Mouse (Mus musculus) cerebellum, postnatal 10 days (tissue): ENCODE measurements around the gene Gje1.
A peak's percentile ranks its signal among the peaks of the same experiment; 100 is the strongest.

Source experiments
- DNase-seq, 2 experiments: peaks; one replicate each; pipeline ENCODE4 v3.0.0; 2021; ENCODE audit warnings: mixed read lengths in 2 of 2

Gje1 gene

DNA sequence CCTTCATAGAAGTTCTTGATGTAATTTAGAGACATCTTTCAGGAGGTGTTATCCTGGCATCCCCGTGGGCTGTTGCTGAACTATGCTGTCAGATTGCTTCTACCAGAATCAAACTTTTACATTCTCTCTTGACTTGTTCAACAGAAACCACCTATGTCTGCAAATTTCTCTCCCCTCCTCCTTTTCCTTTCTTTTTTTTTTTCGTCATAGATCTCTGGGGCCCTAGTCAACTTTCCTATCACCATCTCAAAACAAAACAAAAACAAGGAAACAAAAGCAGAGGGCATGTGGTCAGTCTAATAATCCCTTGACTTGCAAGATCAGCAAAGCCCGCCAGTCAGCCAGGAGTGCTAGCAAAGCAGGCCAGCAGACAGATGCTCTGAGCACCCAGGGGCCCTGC lies at the start of gene Gje1:
Gje1 (minus strand) TSS at position 101 of the 400 bp plus-strand sequence.
- no peak for DNase-seq

DNA sequence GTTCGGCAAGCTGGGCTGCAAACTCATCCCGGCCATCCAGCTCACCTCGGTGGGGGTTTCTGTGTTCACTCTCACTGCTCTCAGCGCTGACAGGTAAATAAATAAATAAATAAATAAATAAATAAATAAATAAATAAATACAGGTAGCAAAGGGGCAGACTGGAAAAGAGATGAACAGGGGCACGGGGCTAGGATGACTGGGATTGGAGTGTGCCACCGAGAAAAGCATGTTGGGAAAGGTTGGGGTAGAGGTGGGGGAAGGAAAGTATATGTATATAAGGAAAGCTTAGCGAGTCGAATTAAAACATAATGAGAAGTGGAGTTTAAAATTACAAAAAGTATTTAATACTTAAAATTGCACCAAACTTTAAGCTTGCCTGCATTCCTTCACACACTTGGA lies 42.6 kb upstream of the Gje1 start:
- DNase-seq, result no peak

DNA sequence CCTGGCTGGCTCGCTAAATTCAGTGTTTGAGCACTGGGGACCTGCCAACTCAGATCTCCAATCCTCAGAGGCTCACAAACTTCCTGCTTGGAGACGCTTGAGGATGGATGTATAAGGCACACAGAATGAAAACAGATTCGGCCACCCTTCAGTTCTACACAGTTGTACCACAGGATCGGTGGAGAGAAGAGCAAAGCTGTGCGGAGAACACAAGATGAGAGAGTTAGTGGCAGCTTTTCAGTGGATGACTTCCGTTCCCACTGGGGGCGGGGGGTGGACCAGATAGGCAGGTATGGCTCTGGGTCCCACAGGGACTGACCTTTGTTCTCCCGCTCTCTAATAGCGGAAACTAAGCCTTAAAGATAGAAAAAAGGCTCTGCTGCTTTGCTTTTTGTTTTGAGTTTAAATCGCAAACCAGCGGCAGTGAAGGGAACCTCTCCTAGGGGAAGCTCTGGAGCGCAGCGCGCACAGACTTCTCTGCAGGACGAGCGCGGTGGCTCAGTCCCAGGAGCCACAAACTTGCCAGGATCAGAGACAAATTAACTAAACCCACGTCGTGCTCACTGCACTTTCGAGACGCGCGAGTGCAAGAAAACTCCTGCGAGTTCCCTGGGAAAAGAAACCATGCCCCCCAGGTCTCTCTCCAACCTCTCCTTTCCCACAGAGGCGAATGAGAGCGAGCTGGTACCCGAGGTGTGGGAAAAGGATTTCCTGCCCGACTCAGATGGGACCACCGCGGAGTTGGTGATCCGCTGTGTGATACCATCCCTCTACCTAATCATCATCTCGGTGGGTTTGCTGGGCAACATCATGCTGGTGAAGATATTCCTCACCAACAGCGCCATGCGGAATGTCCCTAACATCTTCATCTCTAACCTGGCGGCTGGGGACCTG lies 41.9 kb upstream of the Gje1 start:
- DNase-seq, result peak; percentile 12 to 17

DNA sequence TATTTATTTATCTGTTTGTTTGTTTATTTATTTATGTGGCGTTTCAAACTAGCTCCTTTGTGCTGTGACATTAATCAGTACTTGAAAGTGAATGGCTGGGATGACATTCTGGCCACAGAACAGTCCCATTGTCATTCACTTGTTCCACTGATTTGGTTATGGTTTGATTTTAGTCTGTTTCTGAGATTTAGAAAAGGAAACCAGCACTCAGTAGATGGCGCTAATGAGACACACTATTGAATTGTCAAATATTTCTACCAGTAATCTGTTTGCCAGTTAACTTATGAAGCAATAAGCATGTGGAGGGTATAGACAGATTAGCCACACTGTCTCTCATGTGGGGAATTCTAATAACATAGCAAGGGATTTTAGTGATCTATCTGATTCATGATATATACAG lies 16.3 kb upstream of the Gje1 start:
- peak; percentile 68 to 84 for DNase-seq

DNA sequence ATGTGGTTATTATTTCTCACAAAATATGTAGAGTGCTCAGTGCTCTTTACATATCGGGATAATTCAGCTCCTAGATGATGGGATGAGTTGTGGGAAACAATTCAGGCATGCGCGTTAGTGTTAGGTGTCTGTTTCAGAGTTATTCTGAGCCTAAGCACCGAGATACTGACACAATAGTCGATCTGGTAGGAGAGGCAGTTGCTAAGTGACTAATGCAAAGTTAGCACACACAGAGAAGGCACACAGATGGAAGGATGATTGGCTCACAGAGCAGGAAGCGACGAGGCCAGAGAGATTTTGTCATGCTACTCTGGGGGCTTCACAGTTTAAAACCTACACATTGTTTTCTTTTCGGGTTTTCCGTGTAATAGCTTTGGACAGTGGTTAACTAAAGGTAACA lies 7.7 kb upstream of the Gje1 start:
- no peak for DNase-seq

DNA sequence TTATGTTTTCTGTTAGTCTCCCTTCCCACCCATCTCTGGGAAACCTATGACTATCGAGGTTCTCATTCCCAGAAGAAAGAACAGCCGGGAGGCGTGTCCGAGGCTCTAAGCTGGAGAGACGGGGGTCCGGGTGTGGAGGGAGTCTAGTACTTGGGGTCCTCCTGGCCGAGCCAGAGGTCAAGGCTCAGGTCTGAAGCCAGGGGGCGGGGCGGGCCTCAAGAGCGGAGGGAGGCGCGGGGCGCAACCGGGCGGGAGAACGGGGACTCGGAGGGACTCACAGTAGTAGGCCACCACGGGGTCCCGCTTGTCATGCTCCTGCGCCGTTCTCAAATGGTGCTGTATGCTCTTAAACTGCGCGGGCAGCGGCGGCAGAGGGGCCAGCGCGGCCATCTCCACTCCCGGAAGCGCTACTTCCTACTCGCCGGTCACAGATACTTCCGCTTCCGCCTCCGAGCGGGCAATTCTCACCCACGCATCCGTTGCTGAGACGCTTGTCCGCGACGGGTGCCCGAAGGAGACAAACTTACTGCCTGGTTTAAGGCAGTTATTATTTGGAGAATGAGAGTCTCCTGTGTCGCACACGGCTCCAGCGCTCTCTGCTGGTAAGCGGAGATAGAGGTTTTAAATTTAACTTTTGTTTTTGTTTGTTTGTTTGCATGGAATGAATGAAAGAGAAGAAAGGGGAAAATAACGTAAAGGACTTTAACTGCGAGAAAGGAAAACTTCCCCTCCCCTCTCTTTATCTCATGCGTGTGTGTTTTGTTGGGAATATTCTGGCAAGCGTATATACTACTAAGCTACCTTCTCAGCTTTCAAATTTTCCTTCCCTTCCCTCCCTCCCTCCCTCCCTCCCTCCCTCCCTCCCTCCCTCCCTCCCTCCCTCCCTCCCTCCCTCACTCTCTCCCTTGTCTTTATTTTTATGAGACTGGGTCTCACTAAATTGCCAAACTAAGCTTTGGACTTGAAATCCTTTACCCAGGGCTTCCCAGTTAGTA lies 12.6 kb downstream of the Gje1 start, which contains the start of the genes Vta1 and Nmbr:
Vta1 (minus strand) TSS at position 489 of the 995 bp plus-strand sequence.
Nmbr (plus strand) TSS at position 520 of the 995 bp plus-strand sequence.
- DNase-seq, result peak; percentile 97 to 98

DNA sequence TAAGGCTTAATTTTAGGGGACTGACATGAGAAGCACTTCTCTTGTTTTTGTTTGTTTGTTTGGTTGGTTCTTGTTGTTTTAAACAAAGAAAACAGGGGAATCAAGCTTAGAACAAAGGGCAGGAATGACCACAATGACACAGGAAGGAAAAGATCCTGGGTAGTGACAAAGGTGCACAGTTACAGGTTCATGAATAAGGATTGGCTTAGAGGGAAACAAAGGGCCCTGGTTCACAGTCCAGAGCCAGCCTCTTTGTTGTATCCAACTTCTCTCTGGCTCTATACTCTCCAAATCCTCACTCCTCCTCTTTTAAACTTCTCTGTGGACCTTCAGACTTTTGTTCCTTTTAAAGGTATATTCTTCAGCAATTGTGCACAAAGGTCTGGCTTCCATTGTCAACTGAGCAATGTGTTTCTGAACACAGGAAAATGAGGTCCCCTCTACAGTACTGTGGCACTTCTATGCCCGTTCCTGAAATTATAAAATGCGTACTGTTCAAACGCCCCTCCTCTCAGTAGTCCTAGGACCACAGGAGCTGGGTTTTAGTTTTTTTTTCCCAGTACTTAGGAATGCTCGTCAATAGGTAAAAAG lies 14.1 kb downstream of the Gje1 start:
- no peak for DNase-seq

DNA sequence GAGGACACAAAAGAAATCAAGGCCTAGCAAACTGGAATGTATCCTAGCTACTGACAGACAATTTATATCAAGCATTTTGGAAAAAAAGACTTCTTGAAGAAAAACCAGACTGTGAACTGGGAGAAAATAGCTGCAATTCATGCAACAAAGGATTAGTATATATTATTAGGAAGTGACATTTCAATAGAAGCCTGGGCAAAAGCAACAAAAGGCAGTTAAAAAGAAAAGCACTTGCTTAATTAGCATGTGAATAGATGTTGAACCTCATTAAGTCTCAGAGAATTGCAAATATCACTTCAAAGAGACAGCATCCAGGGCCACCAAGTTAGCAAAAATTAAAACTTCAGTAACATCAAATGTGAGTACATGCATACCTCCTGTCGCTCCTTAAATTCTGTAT lies 14.8 kb downstream of the Gje1 start:
- DNase-seq, result no peak

DNA sequence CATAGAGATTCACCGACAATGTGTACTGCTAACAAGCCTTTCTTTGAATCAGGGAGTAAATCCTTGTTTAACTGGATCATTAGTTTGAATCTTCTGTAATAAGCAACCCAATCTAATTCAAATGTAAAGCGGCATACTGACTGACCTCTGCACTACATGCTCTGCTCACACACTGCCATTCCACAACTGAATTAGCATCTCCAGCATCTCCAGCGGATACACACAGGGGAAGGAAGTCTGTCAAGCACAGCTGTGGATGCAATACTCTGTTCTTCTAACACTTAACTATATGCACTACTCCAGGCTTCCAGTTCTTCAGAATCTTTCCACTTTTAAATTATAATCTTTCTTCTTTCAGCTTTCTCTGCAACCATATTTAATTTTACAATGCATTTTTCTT lies 27.7 kb downstream of the Gje1 start:
- no peak for DNase-seq

DNA sequence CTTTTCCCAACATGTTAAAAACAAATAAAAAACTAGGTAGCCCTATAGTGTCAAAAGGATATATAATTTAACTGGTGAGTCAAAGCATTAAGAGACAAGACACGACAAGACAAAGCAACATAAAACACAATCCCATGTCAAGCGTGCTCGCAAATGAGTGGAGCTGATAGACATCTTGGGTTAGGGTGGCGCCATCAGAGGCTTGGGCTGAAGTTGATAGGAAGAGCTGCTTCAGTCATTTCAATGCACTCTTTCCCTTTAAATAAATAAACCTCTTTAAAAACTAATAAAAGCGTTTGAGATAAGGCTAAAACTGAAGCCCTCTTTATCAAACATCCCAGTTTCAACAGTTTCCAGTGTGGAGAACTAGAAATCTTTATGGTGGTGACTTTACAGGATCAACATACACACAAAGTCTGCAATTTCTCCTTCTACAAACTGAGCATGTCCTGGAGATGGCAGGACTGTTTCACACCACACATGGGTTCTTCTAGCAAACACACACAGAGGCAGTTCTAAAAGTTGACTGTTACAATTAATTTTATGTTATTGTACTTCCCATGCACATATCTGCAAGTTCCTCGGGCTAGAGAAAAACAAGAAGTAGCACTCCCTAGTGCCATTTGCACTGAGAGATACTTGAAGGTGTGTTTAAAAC lies 29.1 kb downstream of the Gje1 start:
- DNase-seq, result no peak

DNA sequence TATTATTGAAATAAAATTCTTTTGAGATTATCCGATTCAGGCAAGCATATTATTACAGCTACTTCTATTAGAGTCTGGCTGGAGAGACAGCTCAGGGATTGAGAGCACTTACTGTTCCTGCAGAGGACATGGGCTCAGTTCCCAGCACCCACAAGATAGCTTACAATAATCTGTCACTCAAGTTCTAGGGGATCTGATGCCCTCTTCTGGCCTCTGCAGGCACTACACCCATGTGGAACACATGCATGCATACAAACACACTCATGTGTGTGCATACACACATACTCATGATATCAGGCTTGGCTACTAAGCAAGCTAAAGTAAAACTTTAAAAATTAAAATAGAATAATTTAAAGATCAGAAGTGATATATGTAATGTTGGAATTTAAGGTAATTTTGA lies 32.4 kb downstream of the Gje1 start:
- no peak for DNase-seq

DNA sequence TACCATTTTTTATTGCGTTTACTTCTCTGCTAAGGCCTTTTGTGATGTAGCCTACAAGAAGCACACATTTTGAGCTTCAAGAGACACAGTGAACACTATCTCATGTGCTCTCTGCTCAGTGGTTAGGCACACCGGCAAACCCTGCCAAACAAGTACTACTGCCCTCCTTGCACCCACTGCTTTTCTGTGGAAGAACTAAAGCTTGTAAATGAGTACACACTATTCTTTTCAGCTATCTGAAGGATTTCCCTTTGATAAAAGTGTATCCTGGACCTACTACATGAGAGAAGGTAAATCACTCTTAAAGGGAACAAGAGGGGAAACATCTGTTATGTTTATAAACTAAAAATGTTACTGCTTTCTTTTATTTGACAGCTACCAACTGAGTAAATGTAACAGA lies 51.9 kb downstream of the Gje1 start:
- no peak for DNase-seq
